Comparison of ENCODE assay signal across 9 mouse cellular contexts in genomic region chr16:56920102-56920657, GRCm38 (mm10). TPM values are rescaled to one million over a fixed set of nuclear protein-coding genes. Genes with fewer than 3 reads are reported as not detected.
DNase-seq lines count a peak whose midpoint lies in the region; ATAC-seq and TF ChIP-seq lines count a peak whose summit lies in the region.
"Had no signal": no experiment of that assay in that cellular context is flagged by ENCODE, and none has a peak within 500 bp of the region (broad histone marks: within the 10 kb centered on the region; RNA-seq: fewer than 3 reads in every experiment).

No protein-coding gene starts in this region.

- no peak overlapping the region for H3K27ac ChIP-seq in kidney, adult 2 months (ENCODE audit: insufficient read depth, low read depth, low read length)
- no peak overlapping the region for H3K27ac ChIP-seq in forebrain, embryonic 13.5 days
- no peak overlapping the region for H3K27ac ChIP-seq in kidney, embryonic 15.5 days
- no peak overlapping the region for H3K27ac ChIP-seq in midbrain, embryonic 11.5 days (ENCODE audit: low read depth, low read length)

- H3K36me3 ChIP-seq in kidney, adult 2 months (ENCODE audit: control insufficient read depth, insufficient read depth, low read length): no peaks in the 10 kb centered on the region
- H3K36me3 ChIP-seq in forebrain, embryonic 13.5 days (ENCODE audit: poor library complexity, severe bottlenecking): no peaks in the 10 kb centered on the region
- H3K36me3 ChIP-seq in kidney, embryonic 15.5 days: no peaks in the 10 kb centered on the region
- no peaks in the 10 kb centered on the region for H3K36me3 ChIP-seq in midbrain, embryonic 11.5 days (ENCODE audit: control insufficient read depth, insufficient read depth, low read length)

- no peaks in the 10 kb centered on the region for H3K4me1 ChIP-seq in kidney, adult 2 months (ENCODE audit: control insufficient read depth, insufficient read depth, low read length)
- H3K4me1 ChIP-seq in forebrain, embryonic 13.5 days: no peaks in the 10 kb centered on the region
- no peaks in the 10 kb centered on the region for H3K4me1 ChIP-seq in kidney, embryonic 15.5 days
- no peaks in the 10 kb centered on the region for H3K4me1 ChIP-seq in midbrain, embryonic 11.5 days (ENCODE audit: control insufficient read depth, insufficient read depth, low read length)

- peak; percentile 52 for DNase-seq in kidney, adult 2 months
- no peak for DNase-seq in kidney, adult 11 months
- DNase-seq in MN1 (ENCODE audit: low spot score): peak; percentile 66
- peak; percentile 87 for DNase-seq in midbrain, embryonic 11.5 days (ENCODE audit: low spot score, missing footprints)
- no peak for DNase-seq in gastrocnemius, postnatal 25 days
- no peak for DNase-seq in natural killer cell, adult 2 months (ENCODE audit: low spot score in 2 of 2)

- no peaks in the 10 kb centered on the region for H3K27me3 ChIP-seq in kidney, adult 2 months (replicated peaks; ENCODE audit: control insufficient read depth, insufficient read depth, low read length)
- H3K27me3 ChIP-seq in forebrain, embryonic 13.5 days: no peaks in the 10 kb centered on the region
- H3K27me3 ChIP-seq in kidney, embryonic 15.5 days: no peaks in the 10 kb centered on the region
- H3K27me3 ChIP-seq in midbrain, embryonic 11.5 days (ENCODE audit: control insufficient read depth, insufficient read depth, low read length): no peaks in the 10 kb centered on the region

- no peak overlapping the region for H3K4me2 ChIP-seq in forebrain, embryonic 13.5 days
- H3K4me2 ChIP-seq in kidney, embryonic 15.5 days: no peak overlapping the region
- H3K4me2 ChIP-seq in midbrain, embryonic 11.5 days: no peak overlapping the region

- H3K4me3 ChIP-seq in kidney, adult 2 months (ENCODE audit: insufficient read depth, low read depth, low read length): no peak overlapping the region
- no peak overlapping the region for H3K4me3 ChIP-seq in forebrain, embryonic 13.5 days
- no peak overlapping the region for H3K4me3 ChIP-seq in kidney, embryonic 15.5 days (replicated peaks)
- no peak overlapping the region for H3K4me3 ChIP-seq in midbrain, embryonic 11.5 days (ENCODE audit: low read depth, low read length)
- H3K4me3 ChIP-seq: erythroblast, embryonic 14.5 days had no signal

- TF ChIP-seq POLR2A in kidney, adult 2 months (IDR thresholded peaks at IDR 0.05; ENCODE audit: low read depth, low read length): no peak

- no peak overlapping the region for H3K9ac ChIP-seq in forebrain, embryonic 13.5 days
- H3K9ac ChIP-seq in kidney, embryonic 15.5 days: no peak overlapping the region
- no peak overlapping the region for H3K9ac ChIP-seq in midbrain, embryonic 11.5 days (ENCODE audit: low read length)

- TF ChIP-seq CTCF in kidney, adult 2 months (conservative IDR thresholded peaks at IDR 0.05; ENCODE audit: insufficient read depth, insufficient read length, low read depth, low read length): no peak; the same call in 1 of the 2 replicates

- peak; percentile 78 for ATAC-seq in forebrain, embryonic 13.5 days
- peak; percentile 79 for ATAC-seq in kidney, embryonic 15.5 days (replicated peaks; ENCODE audit: low FRiP score)
- ATAC-seq in midbrain, embryonic 11.5 days (ENCODE audit: low FRiP score): peak; percentile 78

- H3K9me3 ChIP-seq in forebrain, embryonic 13.5 days (replicated peaks): no peaks in the 10 kb centered on the region
- no peaks in the 10 kb centered on the region for H3K9me3 ChIP-seq in kidney, embryonic 15.5 days (replicated peaks)
- H3K9me3 ChIP-seq in midbrain, embryonic 11.5 days (ENCODE audit: control insufficient read depth, low read length): no peaks in the 10 kb centered on the region

- 16% methylated on average over 8 of the region's 8 CpGs for WGBS in kidney, adult 2 months
- WGBS in forebrain, embryonic 13.5 days: 28% methylated on average over 8 of the region's 8 CpGs
- WGBS in kidney, embryonic 15.5 days: 23% methylated on average over 8 of the region's 8 CpGs
- 29% methylated on average over 8 of the region's 8 CpGs for WGBS in midbrain, embryonic 11.5 days

RNA-seq across cellular contexts. Expression of gene Lnp1, which starts 7.7 kb away (rescaled TPM):
- polyA plus RNA-seq in kidney, adult 2 months (2012; rRNA removed): not detected in 2 replicates
- polyA plus RNA-seq in forebrain, embryonic 13.5 days (2015; fragmentation: Nextera tagmentation; extraction: Ambion mirVana): 0.28 TPM in 1 of 2 replicates, not detected in the other
- not detected in 2 replicates for polyA plus RNA-seq in kidney, embryonic 15.5 days (2015; fragmentation: Nextera tagmentation; extraction: Ambion mirVana)
- polyA plus RNA-seq in midbrain, embryonic 11.5 days (2014; fragmentation: Nextera tagmentation; extraction: Ambion mirVana): not detected in 2 replicates
- total RNA-seq in gastrocnemius, postnatal 25 days (2021): not detected
- polyA plus RNA-seq: erythroblast, embryonic 14.5 days had no signal

RNA-seq across cellular contexts. Expression of gene Tmem45a, which starts 34.2 kb away (rescaled TPM):
- 1.7 and 2.0 TPM in 2 replicates for polyA plus RNA-seq in kidney, adult 2 months (2012; rRNA removed)
- 2.7 and 2.8 TPM in 2 replicates for polyA plus RNA-seq in forebrain, embryonic 13.5 days (2015; fragmentation: Nextera tagmentation; extraction: Ambion mirVana)
- polyA plus RNA-seq in kidney, embryonic 15.5 days (2015; fragmentation: Nextera tagmentation; extraction: Ambion mirVana): 25.6 and 35.8 TPM in 2 replicates
- 9.5 and 11.6 TPM in 2 replicates for polyA plus RNA-seq in midbrain, embryonic 11.5 days (2014; fragmentation: Nextera tagmentation; extraction: Ambion mirVana)
- 1 to 10 TPM; 2.4 to 3.7 TPM for total RNA-seq in gastrocnemius, postnatal 25 days (2021)
- polyA plus RNA-seq: erythroblast, embryonic 14.5 days had no signal

Comparison
In these comparisons a context has a peak if more than half of its experiments do, and no peak if none do; other contexts are left out.
1. DNase-seq: peak in kidney, adult 2 months (single experiment), MN1 (single experiment) and midbrain, embryonic 11.5 days (single experiment); none in kidney, adult 11 months (single experiment), gastrocnemius, postnatal 25 days (single experiment) and natural killer cell, adult 2 months (0 of 2).
2. Peak in every context shown above with its lines, with median percentiles within 50 percentile points of each other: ATAC-seq.